9 mouse cellular contexts compared by ENCODE assay signal in the genomic region with DNA sequence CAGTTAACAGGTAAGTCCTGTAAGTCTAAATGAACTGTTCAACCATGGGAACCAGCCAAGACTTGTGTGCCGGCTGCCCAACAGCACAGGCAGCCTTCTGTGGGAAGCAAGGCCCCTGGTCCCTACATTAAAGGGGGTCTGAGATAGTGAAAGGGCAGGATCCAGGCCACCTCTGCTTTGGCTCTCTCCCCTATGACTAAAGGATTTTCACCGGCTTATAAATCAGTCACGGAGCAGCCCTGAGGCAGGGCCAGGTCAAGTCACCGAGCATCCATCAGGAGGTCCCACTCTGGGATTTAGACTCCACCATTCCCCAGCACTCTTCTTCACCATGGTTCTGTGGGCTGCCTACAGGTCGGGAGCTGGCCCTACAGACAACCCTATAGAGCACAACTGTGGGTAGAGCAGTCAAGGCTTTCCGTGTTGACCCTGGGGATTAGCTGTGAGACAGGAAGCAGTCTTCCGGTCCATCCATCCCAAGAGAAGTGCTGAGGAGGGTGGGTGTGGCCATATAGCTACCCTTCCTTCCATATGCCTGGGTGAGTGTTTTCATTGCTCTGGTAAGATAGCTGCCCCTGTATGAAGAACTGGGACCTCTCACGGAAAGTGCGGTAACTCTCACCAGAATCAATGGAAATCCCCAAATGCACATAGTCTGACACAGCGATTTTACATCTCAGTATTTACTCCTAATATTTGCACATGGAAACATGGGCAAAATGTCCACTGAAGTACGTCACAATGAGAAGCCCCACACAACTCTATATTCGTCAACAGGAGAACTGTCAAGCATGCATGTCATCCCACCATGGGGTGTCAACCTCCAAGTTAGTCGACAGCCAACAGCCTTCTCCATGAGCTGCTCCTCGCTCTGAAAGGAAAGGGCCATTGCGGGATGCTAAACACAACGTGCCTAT. TPM values are rescaled to one million over a fixed set of nuclear protein-coding genes. Genes with fewer than 3 reads are reported as not detected.
A peak's percentile ranks its signal among the peaks of the same experiment; 100 is the strongest.
DNase-seq lines count a peak whose midpoint lies in the region; ATAC-seq and TF ChIP-seq lines count a peak whose summit lies in the region.
"Had no signal": no experiment of that assay in that cellular context is flagged by ENCODE, and none has a peak within 500 bp of the region (broad histone marks: within the 10 kb centered on the region; RNA-seq: fewer than 3 reads in every experiment).

No protein-coding gene starts in this region.

- peaks cover 92% of the 10 kb centered on the region for H3K4me1 ChIP-seq in kidney, adult 2 months (ENCODE audit: control insufficient read depth, insufficient read depth, low read length)
- peaks cover 98% of the 10 kb centered on the region for H3K4me1 ChIP-seq in liver, embryonic 12.5 days

- TF ChIP-seq CTCF in kidney, adult 2 months (conservative IDR thresholded peaks at IDR 0.05; ENCODE audit: insufficient read depth, insufficient read length, low read depth, low read length), result no peak

- H3K27ac ChIP-seq in kidney, adult 2 months (ENCODE audit: insufficient read depth, low read depth, low read length), result peak overlapping the region; percentile 72
- H3K27ac ChIP-seq in liver, embryonic 12.5 days, result peak overlapping the region; percentile 77

- 46% methylated on average over 16 of the region's 16 CpGs for WGBS in kidney, adult 2 months
- 46% methylated on average over 16 of the region's 16 CpGs for WGBS in liver, embryonic 12.5 days (ENCODE audit: insufficient replicate concordance)

- H3K9me3 ChIP-seq in liver, embryonic 12.5 days (replicated peaks), result no peaks in the 10 kb centered on the region

- no peaks in the 10 kb centered on the region; the same call in 1 of the 2 replicates for H3K36me3 ChIP-seq in kidney, adult 2 months (ENCODE audit: control insufficient read depth, insufficient read depth, low read length)
- peaks cover 22% of the 10 kb centered on the region for H3K36me3 ChIP-seq in liver, embryonic 12.5 days

- H3K4me2 ChIP-seq in liver, embryonic 12.5 days, result peak overlapping the region; percentile 58

- H3K9ac ChIP-seq in liver, embryonic 12.5 days, result no peak overlapping the region; the same call in 1 of the 2 replicates

- peak; percentile 62 for DNase-seq in embryo, embryonic 10 days (ENCODE audit: low spot score)
- DNase-seq in embryo, embryonic 11 days, result no peak
- no peak for DNase-seq in kidney, adult 2 months
- no peak for DNase-seq in kidney, adult 18-20 months
- peak; percentile 61 for DNase-seq in R1 (ENCODE audit: low read depth, low spot score)
- no peak for DNase-seq in cerebellum, postnatal 36 days
- DNase-seq: layer of hippocampus, adult 9-11 months had no signal

- H3K4me3 ChIP-seq in kidney, adult 2 months (ENCODE audit: insufficient read depth, low read depth, low read length), result no peak overlapping the region
- no peak overlapping the region for H3K4me3 ChIP-seq in liver, embryonic 12.5 days

- TF ChIP-seq POLR2A in kidney, adult 2 months (IDR thresholded peaks at IDR 0.05; ENCODE audit: low read depth, low read length), result no peak

- H3K27me3 ChIP-seq in kidney, adult 2 months (replicated peaks; ENCODE audit: control insufficient read depth, insufficient read depth, low read length), result no peaks in the 10 kb centered on the region
- no peaks in the 10 kb centered on the region for H3K27me3 ChIP-seq in liver, embryonic 12.5 days (replicated peaks)

- ATAC-seq in liver, embryonic 12.5 days, result no peak
- no peak for ATAC-seq in erythroblast, adult 5-6 weeks (replicated peaks; ENCODE audit: low FRiP score, poor library complexity, severe bottlenecking)

RNA-seq across cellular contexts. Expression of gene Shb, which starts 40.3 kb away (rescaled TPM):
- polyA plus RNA-seq in kidney, adult 2 months (2012; rRNA removed), result 57.1 and 59.4 TPM in 2 replicates
- 8.7 and 9.9 TPM in 2 replicates for polyA plus RNA-seq in liver, embryonic 12.5 days (2016; fragmentation: Nextera tagmentation; extraction: Ambion mirVana)
- not detected in 2 replicates for total RNA-seq in erythroblast, adult 5-6 weeks (2015; ENCODE audit: low replicate concordance)
- total RNA-seq in erythroblast, adult 5-6 weeks (2017; ENCODE audit: low replicate concordance), result 0.68 and 0.84 TPM in 2 replicates

Comparison
In these comparisons a context has a peak if more than half of its experiments do, and no peak if none do; other contexts are left out.
1. DNase-seq: peak in embryo, embryonic 10 days (single experiment) and R1 (single experiment); none in embryo, embryonic 11 days (single experiment), kidney, adult 2 months (single experiment), kidney, adult 18-20 months (single experiment) and cerebellum, postnatal 36 days (0 of 2).